Mouse (Mus musculus): ENCODE data around the gene Arfip1.

Gene Arfip1

DNA sequence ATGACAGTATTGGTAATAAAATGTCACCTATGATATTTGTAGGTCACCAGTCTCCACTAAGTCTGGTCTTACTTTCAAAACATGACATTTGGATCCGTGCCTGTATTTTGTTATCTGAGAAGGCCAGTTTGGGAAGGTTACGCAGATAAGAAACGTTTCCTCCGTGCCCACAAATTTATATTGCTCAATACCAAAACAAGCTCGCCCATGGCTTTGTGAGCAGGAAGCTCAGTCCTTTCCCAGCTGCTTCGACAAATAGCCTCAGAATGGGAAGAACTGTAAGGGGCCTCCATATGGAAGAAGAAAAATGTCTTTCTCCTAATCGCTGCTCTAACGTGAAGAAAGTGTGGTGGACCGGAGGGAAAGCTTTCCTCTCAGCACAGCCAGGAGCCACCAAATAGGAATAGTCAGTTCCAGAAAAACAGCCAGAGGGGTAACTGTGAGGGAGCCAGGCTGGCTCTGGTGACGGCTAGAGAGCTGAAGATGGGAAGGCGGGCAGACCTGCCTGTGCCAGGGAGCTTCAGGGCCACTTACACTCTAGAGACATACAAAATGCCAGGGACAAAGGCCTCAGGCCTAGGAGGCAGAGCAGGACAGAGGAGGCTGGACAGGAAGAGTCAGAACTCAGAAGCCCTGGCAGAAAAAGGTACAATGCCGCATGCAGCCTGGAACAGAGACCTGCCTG lies 126.5 kb downstream of the Arfip1 start:
- peak; percentile 63 for DNase-seq (ENCODE audit: low spot score)

DNA sequence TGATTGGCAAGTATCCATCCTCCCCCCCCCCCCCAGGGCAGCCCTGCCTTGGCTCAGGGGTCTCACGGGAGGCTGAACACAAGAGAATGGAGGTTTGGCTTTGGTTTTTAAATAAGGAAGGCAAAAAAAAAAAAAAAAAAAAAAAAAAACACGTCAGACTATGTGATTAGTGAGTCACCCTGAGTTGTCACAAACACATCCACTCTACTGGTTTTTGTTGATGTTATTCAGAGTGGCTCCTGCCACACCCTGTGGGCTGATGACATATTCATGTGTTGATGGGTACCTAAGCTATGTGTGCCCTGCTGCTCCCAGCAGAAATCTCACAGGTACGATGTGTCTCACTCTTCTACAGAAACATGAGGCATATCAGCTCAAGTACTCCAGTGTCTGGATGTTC lies 131.8 kb downstream of the Arfip1 start:
- no peak for DNase-seq (ENCODE audit: low spot score)

- no peak for DNase-seq (ENCODE audit: low spot score)
Observed at GRCm38 (mm10) chr3:84449015-84449414, 133.4 kb downstream of the Arfip1 start.

DNA sequence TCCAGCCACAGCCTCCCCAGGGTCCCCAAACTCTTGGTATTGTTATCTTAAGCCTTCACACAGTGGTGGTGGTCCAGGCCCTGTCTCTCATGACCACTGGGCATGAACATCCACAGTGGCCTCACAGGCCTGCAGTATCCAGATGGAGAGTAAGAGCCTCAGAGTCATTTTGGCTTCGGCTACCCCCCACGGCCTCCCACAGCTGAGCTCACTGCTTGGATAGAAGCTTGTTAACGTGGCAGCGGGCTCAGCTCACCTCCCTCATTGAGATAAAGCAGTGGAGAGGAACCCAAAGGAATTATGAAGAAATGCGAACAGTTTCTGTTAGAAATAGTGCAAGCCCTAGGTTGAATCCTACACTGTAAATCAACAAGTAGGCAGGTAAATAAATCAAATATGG lies 134.6 kb downstream of the Arfip1 start:
- no peak for DNase-seq (ENCODE audit: low spot score)

All from spleen, adult 12 weeks (tissue).